Mouse (Mus musculus) CH12.LX (cell line): ENCODE results near the gene Pacsin1. TPM values are rescaled to one million over a fixed set of nuclear protein-coding genes. Genes with fewer than 3 reads are reported as not detected.
"Not testable (repeated sequence)": the region's sequence is repeated elsewhere in the genome, so short reads cannot be mapped to it uniquely, and the experiment has no call there.

ENCODE experiments used
- DNase-seq: peaks from one replicate; pipeline ENCODE4 v3.0.0-alpha.2; 2013; ENCODE audit errors: extremely low read depth
- H3K27ac ChIP-seq: 2 replicates; pipeline ENCODE4 v1.5.1; 2012; ENCODE audit warnings: low read depth, mild to moderate bottlenecking, control low read depth, moderate library complexity; ENCODE audit not compliant: insufficient read depth
- H3K27me3 ChIP-seq: replicated peaks from 2 replicates; pipeline ENCODE3; 2012; ENCODE audit warnings: inconsistent platforms
- H3K36me3 ChIP-seq, 2 experiments: replicated peaks in 1 of 2; 2 replicates each; pipeline versions ENCODE3 to v1.6.1; 2012; ENCODE audit warnings: inconsistent platforms in 1 of 2, low read length in 1 of 2, mild to moderate bottlenecking in 1 of 2, mixed read lengths in 1 of 2, moderate library complexity in 1 of 2; ENCODE audit not compliant: control insufficient read depth in 1 of 2, insufficient read depth in 1 of 2
- H3K4me1 ChIP-seq, 2 experiments: 2 replicates each; pipeline ENCODE4 v1.6.1; 2012; ENCODE audit warnings: inconsistent platforms in 1 of 2, moderate library complexity in 1 of 2; ENCODE audit not compliant: insufficient read depth in 2 of 2, control insufficient read depth in 1 of 2
- H3K4me2 ChIP-seq: 2 replicates; pipeline ENCODE4 v1.6.1; 2012; ENCODE audit warnings: low read depth, mild to moderate bottlenecking, control low read depth; ENCODE audit not compliant: poor library complexity, insufficient read depth, severe bottlenecking
- H3K4me3 ChIP-seq, 3 experiments: fragments of 150-350 bp in 1 of 3; sonication (generic) in 1 of 3; replicated peaks in 1 of 3; 2 replicates each; pipeline versions ENCODE3 to v1.5.1; 2011 to 2012; ENCODE audit warnings: low read depth in 2 of 3, low read length in 2 of 3, mild to moderate bottlenecking in 2 of 3, moderate library complexity in 2 of 3, control low read depth in 1 of 3, improper control_type of control experiment in 1 of 3, inconsistent platforms in 1 of 3, mixed read lengths in 1 of 3; ENCODE audit not compliant: poor library complexity in 1 of 3
- H3K79me2 ChIP-seq: replicated peaks from 2 replicates; pipeline ENCODE4 v1.6.1; 2012; ENCODE audit warnings: mild to moderate bottlenecking, moderate library complexity; ENCODE audit not compliant: control insufficient read depth, poor library complexity, insufficient read depth, severe bottlenecking; ENCODE audit errors: extremely low read depth
- H3K9ac ChIP-seq: 2 replicates; pipeline ENCODE4 v1.6.1; 2012; ENCODE audit warnings: low read depth, mild to moderate bottlenecking, control low read depth, moderate library complexity; ENCODE audit not compliant: insufficient read depth
- H3K9me3 ChIP-seq: replicated peaks from 2 replicates; pipeline ENCODE3; 2012; ENCODE audit warnings: low read length, inconsistent platforms, mixed read lengths
- CHD2 ChIP-seq: IDR thresholded peaks from 2 replicates; pipeline ENCODE4 v1.6.1; 2011; ENCODE audit warnings: low read length, improper control_type of control experiment
- CTCF ChIP-seq, 2 experiments: IDR thresholded peaks in 1 of 2; conservative IDR thresholded peaks in 1 of 2; 2 replicates each; pipeline ENCODE4 v1.5.1; 2011 to 2012; ENCODE audit warnings: low read depth in 2 of 2, low read length in 2 of 2, improper control_type of control experiment in 1 of 2, inconsistent platforms in 1 of 2, mild to moderate bottlenecking in 1 of 2, moderate library complexity in 1 of 2
- EP300 ChIP-seq: IDR thresholded peaks from 2 replicates; pipeline ENCODE4 v1.6.1; 2011; ENCODE audit warnings: low read length, improper control_type of control experiment
- ETS1 ChIP-seq: conservative IDR thresholded peaks from 2 replicates; pipeline ENCODE4 v1.6.1; 2012; ENCODE audit warnings: low read depth, mild to moderate bottlenecking, inconsistent platforms, low read length, improper control_type of control experiment, moderate library complexity
- IRF4 ChIP-seq: IDR thresholded peaks from 2 replicates; pipeline ENCODE4 v1.6.1; 2014; ENCODE audit warnings: low read depth, mild to moderate bottlenecking, inconsistent platforms, low read length, improper control_type of control experiment
- JUN ChIP-seq: IDR thresholded peaks from 2 replicates; pipeline ENCODE4 v1.6.1; 2011; ENCODE audit warnings: low read depth, mild to moderate bottlenecking, low read length, improper control_type of control experiment, moderate library complexity; ENCODE audit not compliant: insufficient read depth
- MAFK ChIP-seq: IDR thresholded peaks from 2 replicates; pipeline ENCODE4 v1.6.1; 2011; ENCODE audit warnings: low read length, improper control_type of control experiment; ENCODE audit not compliant: insufficient replicate concordance
- MYC ChIP-seq: IDR thresholded peaks from 2 replicates; pipeline ENCODE4 v1.6.1; 2011; ENCODE audit warnings: low read depth, mild to moderate bottlenecking, improper control_type of control experiment, low read length
- PAX5 ChIP-seq: IDR thresholded peaks from 2 replicates; pipeline ENCODE4 v1.6.1; 2012; ENCODE audit warnings: low read length, inconsistent platforms, mixed read lengths
- RAD21 ChIP-seq: IDR thresholded peaks from 2 replicates; pipeline ENCODE4 v1.6.1; 2011; ENCODE audit warnings: low read depth, mild to moderate bottlenecking, low read length, improper control_type of control experiment, moderate library complexity
- SIN3A ChIP-seq: IDR thresholded peaks from 2 replicates; pipeline ENCODE4 v1.6.1; 2012; ENCODE audit warnings: low read length, improper control_type of control experiment, inconsistent platforms
- SMC3 ChIP-seq: IDR thresholded peaks from 2 replicates; pipeline ENCODE4 v1.6.1; 2011; ENCODE audit warnings: low read depth, low read length, improper control_type of control experiment
- UBTF ChIP-seq: IDR thresholded peaks from 2 replicates; pipeline ENCODE4 v1.6.1; 2012; ENCODE audit warnings: low read depth, mild to moderate bottlenecking, inconsistent platforms, low read length, improper control_type of control experiment, moderate library complexity
- ZKSCAN1 ChIP-seq: IDR thresholded peaks from 2 replicates; pipeline ENCODE4 v1.6.1; 2012; ENCODE audit warnings: low read depth, inconsistent platforms, low read length, improper control_type of control experiment, borderline replicate concordance
- ZMIZ1 ChIP-seq: IDR thresholded peaks from 2 replicates; pipeline ENCODE4 v1.6.1; 2012; ENCODE audit warnings: low read depth, mild to moderate bottlenecking, inconsistent platforms, low read length, improper control_type of control experiment
- dilution Hi-C: fragments of 300-500 bp; cut with MboI; formaldehyde crosslinking; loops from 2 replicates; pipeline ENCODE4 v1.14.3; 2020; ENCODE audit warnings: low sequenced_read_pairs; ENCODE audit not compliant: extremely low pct_unique_long_range_greater_than_20kb, extremely low pct_ligation_motif_present
- in situ Hi-C: fragments of 300-500 bp; cut with MboI; formaldehyde crosslinking; loops from 3 replicates; pipeline ENCODE4 v1.14.3; 2019; ENCODE audit warnings: low sequenced_read_pairs, low pct_ligation_motif_present, low pct_unique_long_range_greater_than_20kb, mixed read lengths
- polyA plus RNA-seq: library from polyadenylated mRNA; unstranded; fragments of >175 nt; gene quantifications from 2 replicates; pipeline ENCODE4 v1.2.1, GENCODE M21; 2012; ENCODE audit warnings: low read depth; ENCODE audit not compliant: insufficient read length
- total RNA-seq, 2 experiments: library from RNA; depleted of rRNA; stranded (reverse); fragments of 300-350 nt in 1 of 2; fragments of >200 nt in 1 of 2; gene quantifications; 2 replicates each; pipeline ENCODE4 v1.2.3; 2012 to 2014

Pacsin1 gene
- total and polyA plus RNA-seq, 3 experiments: 1.9 to 14.0 (median 13.2) TPM

GRCm38 (mm10) chr17:27637333-27637732, 18.0 kb upstream of the Pacsin1 start:
- no peaks in the 10 kb centered on the region for H3K27me3 ChIP-seq
- no peak overlapping the region for H3K9ac ChIP-seq
- no peak for DNase-seq
- H3K36me3 ChIP-seq: peaks cover 19 to 23% of the 10 kb centered on the region in 2 experiments
- no peak overlapping the region for H3K27ac ChIP-seq
- dilution Hi-C loops: no loop called here
- no peaks in the 10 kb centered on the region for H3K9me3 ChIP-seq
- H3K4me3 ChIP-seq: no peak overlapping the region
- H3K4me1 ChIP-seq: peaks cover 0 to 17% of the 10 kb centered on the region in 2 experiments; a peak in 2 of 4 replicates
- in situ Hi-C loops: no loop called here
- TF ChIP-seq PAX5 (no peak), CHD2 (no peak), IRF4 (no peak), ZKSCAN1 (no peak), ZMIZ1 (no peak), UBTF (no peak), JUN (no peak), MAFK (no peak), MYC (no peak), SIN3A (no peak), RAD21 (no peak)
- no peak overlapping the region for H3K4me2 ChIP-seq
- peaks cover 27% of the 10 kb centered on the region for H3K79me2 ChIP-seq

- no peaks in the 10 kb centered on the region for H3K27me3 ChIP-seq
- H3K79me2 ChIP-seq: peaks cover 11% of the 10 kb centered on the region
- H3K36me3 ChIP-seq: peaks cover 4 to 7% of the 10 kb centered on the region in 2 experiments
- H3K9ac ChIP-seq: no peak overlapping the region
- H3K4me3 ChIP-seq: no peak overlapping the region
- H3K4me2 ChIP-seq: no peak overlapping the region
- no peaks in the 10 kb centered on the region for H3K9me3 ChIP-seq
- dilution Hi-C loops (no loop called here), in situ Hi-C loops (no loop called here)
- H3K27ac ChIP-seq: no peak overlapping the region
- no peak for DNase-seq
- peaks cover 0 to 6% of the 10 kb centered on the region in 2 experiments; a peak in 2 of 4 replicates for H3K4me1 ChIP-seq
- TF ChIP-seq SMC3: peak; percentile 13; the same call in 1 of the 2 replicates
- peak; percentile 45 for TF ChIP-seq RAD21
- TF ChIP-seq ETS1: no peak
- no peak for TF ChIP-seq EP300
- peak; percentile 66 to 80 for TF ChIP-seq CTCF (conservative IDR thresholded peaks at IDR 0.05 in 1 of 2, IDR thresholded peaks at IDR 0.05 in 1 of 2; ENCODE audit: low read depth in 2 of 2, low read length in 2 of 2)
Observed at GRCm38 (mm10) chr17:27638921-27639332, 16.4 kb upstream of the Pacsin1 start.

- in situ Hi-C loops: loop anchor here (10.0 kb wide), 1 partner anchor 125 kb away; no protein-coding TSS in a partner anchor
- dilution Hi-C loops, DNase-seq: not testable (repeated sequence)
Observed at GRCm38 (mm10) chr17:27639851-27640250, 15.5 kb upstream of the Pacsin1 start.

More at GRCm38 (mm10) chr17:27639851-27640250, 15.5 kb upstream of the Pacsin1 start:
- not testable (repeated sequence) for H3K4me1 ChIP-seq, H3K27me3 ChIP-seq, H3K4me3 ChIP-seq, H3K79me2 ChIP-seq, H3K4me2 ChIP-seq, H3K9me3 ChIP-seq, H3K9ac ChIP-seq, H3K36me3 ChIP-seq, H3K27ac ChIP-seq
- TF ChIP-seq CTCF (conservative IDR thresholded peaks at IDR 0.05 in 1 of 2, IDR thresholded peaks at IDR 0.05 in 1 of 2; ENCODE audit: low read depth in 2 of 2, low read length in 2 of 2): peak in 1 of 2 experiments; percentile 8; a peak in 1 of 4 replicates
